Mouse (Mus musculus): Measurements from ENCODE around the gene Ubl5.

DNA sequence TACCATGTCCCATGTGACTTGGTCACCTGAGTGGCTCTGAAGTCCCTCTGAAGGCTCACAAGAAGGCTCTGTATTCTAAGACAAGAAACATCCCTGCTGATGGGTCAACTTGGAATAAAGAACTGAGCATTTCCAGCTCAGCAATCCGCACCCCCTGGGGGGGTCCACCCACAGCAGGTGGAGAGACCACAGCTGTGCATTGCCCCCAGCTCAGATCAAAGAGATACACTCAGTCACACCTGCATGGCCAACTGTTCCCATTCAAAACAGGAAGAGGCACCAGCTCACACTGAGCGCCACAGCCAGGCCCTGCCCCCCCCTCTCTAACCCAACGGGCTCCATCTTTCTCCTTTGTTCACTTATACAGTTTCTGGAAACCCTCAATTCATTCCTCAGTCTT is 6.4 kb upstream of the Ubl5 start:
- TF ChIP-seq CTCF (IDR thresholded peaks at IDR 0.05; ENCODE audit: borderline replicate concordance, extremely low read depth, insufficient read depth, insufficient read length) (no peak), POLR2A (IDR thresholded peaks at IDR 0.05; ENCODE audit: borderline replicate concordance, extremely low read depth, insufficient read depth, insufficient read length, poor library complexity, severe bottlenecking) (no peak)
